Comparison of ENCODE assay signal across 1 mouse cellular context in genomic region chr10:96266100-96266735, GRCm38 (mm10).
TF ChIP-seq lines count a peak whose summit lies in the region.

No protein-coding gene starts in this region.

TF ChIP-seq in CH12.LX, 34 proteins besides CTCF, POLR2A, EP300 and RAD21 (continued from another document):
- TF ChIP-seq BHLHE40 (IDR thresholded peaks at IDR 0.05; ENCODE audit: low read depth, low read length) (peak; percentile 76), PAX5 (IDR thresholded peaks at IDR 0.05; ENCODE audit: low read length) (no peak), ZKSCAN1 (IDR thresholded peaks at IDR 0.05; ENCODE audit: borderline replicate concordance, low read depth, low read length) (no peak), RCOR1 (conservative IDR thresholded peaks at IDR 0.05; ENCODE audit: low read depth, low read length) (peak; percentile 96), ZNF384 (IDR thresholded peaks at IDR 0.05; ENCODE audit: low read depth, low read length) (peak; percentile 55; the same call in 1 of the 2 replicates), ETS1 (conservative IDR thresholded peaks at IDR 0.05; ENCODE audit: low read depth, low read length) (peak; percentile 81), POLR2AphosphoS2 (IDR thresholded peaks at IDR 0.05; ENCODE audit: low read depth, low read length) (no peak), MYC (IDR thresholded peaks at IDR 0.05; ENCODE audit: low read depth, low read length) (peak; percentile 5; the same call in 1 of the 2 replicates), TCF12 (IDR thresholded peaks at IDR 0.05; ENCODE audit: low read depth, low read length) (peak; percentile 95), ZMIZ1 (IDR thresholded peaks at IDR 0.05; ENCODE audit: low read depth, low read length) (peak; percentile 60), CHD2 (IDR thresholded peaks at IDR 0.05; ENCODE audit: low read length) (peak; percentile 88), NRF1 (IDR thresholded peaks at IDR 0.05; ENCODE audit: low read depth, low read length) (no peak), JUND (conservative IDR thresholded peaks at IDR 0.05; ENCODE audit: low read depth, low read length) (peak; percentile 77), ZC3H11A (IDR thresholded peaks at IDR 0.05; ENCODE audit: low read depth, low read length) (no peak)
